Mouse (Mus musculus): ENCODE data around the gene Hexim1. TPM values are rescaled to one million over a fixed set of nuclear protein-coding genes. Genes with fewer than 3 reads are reported as not detected.

The Hexim1 gene
- total and polyA plus RNA-seq, 3 experiments = 20.2 to 51.8 (median 25.9) TPM

GRCm38 (mm10) chr11:103106386-103106785 lies 9.6 kb upstream of the Hexim1 start:
- no peak overlapping the region for H3K4me2 ChIP-seq (ENCODE audit: insufficient read depth, low read depth, poor library complexity, severe bottlenecking)
- no peak overlapping the region for H3K4me3 ChIP-seq (replicated peaks in 1 of 3; ENCODE audit: low read depth in 2 of 3, low read length in 2 of 3, poor library complexity in 1 of 3)
- dilution Hi-C loops (cut with MboI; ENCODE audit: extremely low pct_ligation_motif_present, extremely low pct_unique_long_range_greater_than_20kb, low sequenced_read_pairs) (no loop called here), in situ Hi-C loops (cut with MboI; ENCODE audit: low pct_ligation_motif_present, low pct_unique_long_range_greater_than_20kb, low sequenced_read_pairs) (no loop called here)
- DNase-seq (ENCODE audit: extremely low read depth) = no peak
- no peak overlapping the region for H3K9ac ChIP-seq (ENCODE audit: insufficient read depth, low read depth)
- TF ChIP-seq JUN (IDR thresholded peaks at IDR 0.05; ENCODE audit: insufficient read depth, low read depth, low read length) (no peak), TCF12 (IDR thresholded peaks at IDR 0.05; ENCODE audit: low read depth, low read length) (no peak), RCOR1 (conservative IDR thresholded peaks at IDR 0.05; ENCODE audit: low read depth, low read length) (no peak), SMC3 (IDR thresholded peaks at IDR 0.05; ENCODE audit: low read depth, low read length) (no peak), POLR2AphosphoS2 (IDR thresholded peaks at IDR 0.05; ENCODE audit: low read depth, low read length) (no peak), BHLHE40 (IDR thresholded peaks at IDR 0.05; ENCODE audit: low read depth, low read length) (no peak), E2F4 (IDR thresholded peaks at IDR 0.05; ENCODE audit: insufficient replicate concordance, low read depth, low read length) (no peak), MAX (IDR thresholded peaks at IDR 0.05; ENCODE audit: low read length) (no peak), HCFC1 (IDR thresholded peaks at IDR 0.05; ENCODE audit: low read depth, low read length) (no peak), EP300 (IDR thresholded peaks at IDR 0.05; ENCODE audit: low read length) (no peak), KAT2A (IDR thresholded peaks at IDR 0.05; ENCODE audit: insufficient replicate concordance, low read length) (no peak), SIN3A (IDR thresholded peaks at IDR 0.05; ENCODE audit: low read length) (no peak), ZNF384 (IDR thresholded peaks at IDR 0.05; ENCODE audit: low read depth, low read length) (no peak), CTCF (conservative IDR thresholded peaks at IDR 0.05 in 1 of 2, IDR thresholded peaks at IDR 0.05 in 1 of 2; ENCODE audit: low read depth in 2 of 2, low read length in 2 of 2) (no peak), USF2 (conservative IDR thresholded peaks at IDR 0.05; ENCODE audit: low read depth, low read length) (no peak), MAZ (IDR thresholded peaks at IDR 0.05; ENCODE audit: low read depth, low read length) (no peak), ETS1 (conservative IDR thresholded peaks at IDR 0.05; ENCODE audit: low read depth, low read length) (no peak), UBTF (IDR thresholded peaks at IDR 0.05; ENCODE audit: low read depth, low read length) (no peak), POLR2A (IDR thresholded peaks at IDR 0.05; ENCODE audit: low read depth, low read length) (no peak), NRF1 (IDR thresholded peaks at IDR 0.05; ENCODE audit: low read depth, low read length) (no peak)
- H3K36me3 ChIP-seq (replicated peaks in 1 of 2; ENCODE audit: control insufficient read depth in 1 of 2, insufficient read depth in 1 of 2, low read length in 1 of 2) = peaks cover 32 to 60% of the 10 kb centered on the region in 2 experiments
- peaks cover 13 to 43% of the 10 kb centered on the region in 2 experiments for H3K4me1 ChIP-seq (ENCODE audit: control insufficient read depth in 1 of 2, insufficient read depth in 2 of 2)
- no peaks in the 10 kb centered on the region for H3K9me3 ChIP-seq (replicated peaks; ENCODE audit: low read length)
- peaks cover 5% of the 10 kb centered on the region for H3K27me3 ChIP-seq (replicated peaks)
- H3K79me2 ChIP-seq (replicated peaks; ENCODE audit: control insufficient read depth, extremely low read depth, insufficient read depth, poor library complexity, severe bottlenecking) = peaks cover 8% of the 10 kb centered on the region; the same call in 1 of the 2 replicates
- no peak overlapping the region for H3K27ac ChIP-seq (ENCODE audit: insufficient read depth, low read depth)

- dilution Hi-C loops (cut with MboI; ENCODE audit: extremely low pct_ligation_motif_present, extremely low pct_unique_long_range_greater_than_20kb, low sequenced_read_pairs) (no loop called here), in situ Hi-C loops (cut with MboI; ENCODE audit: low pct_ligation_motif_present, low pct_unique_long_range_greater_than_20kb, low sequenced_read_pairs) (no loop called here)
- H3K79me2 ChIP-seq (replicated peaks; ENCODE audit: control insufficient read depth, extremely low read depth, insufficient read depth, poor library complexity, severe bottlenecking) = peaks cover 1% of the 10 kb centered on the region; the same call in 1 of the 2 replicates
- no peak for DNase-seq (ENCODE audit: extremely low read depth)
- H3K36me3 ChIP-seq (replicated peaks in 1 of 2; ENCODE audit: control insufficient read depth in 1 of 2, insufficient read depth in 1 of 2, low read length in 1 of 2) = peaks cover 23 to 68% of the 10 kb centered on the region in 2 experiments
- no peaks in the 10 kb centered on the region for H3K27me3 ChIP-seq (replicated peaks)
- H3K27ac ChIP-seq (ENCODE audit: insufficient read depth, low read depth) = no peak overlapping the region
- no peak overlapping the region for H3K9ac ChIP-seq (ENCODE audit: insufficient read depth, low read depth)
- no peak overlapping the region for H3K4me2 ChIP-seq (ENCODE audit: insufficient read depth, low read depth, poor library complexity, severe bottlenecking)
- no peaks in the 10 kb centered on the region for H3K9me3 ChIP-seq (replicated peaks; ENCODE audit: low read length)
- H3K4me3 ChIP-seq (replicated peaks in 1 of 3; ENCODE audit: low read depth in 2 of 3, low read length in 2 of 3, poor library complexity in 1 of 3) = no peak overlapping the region
- no peak for TF ChIP-seq GABPA (IDR thresholded peaks at IDR 0.05; ENCODE audit: insufficient replicate concordance, low read depth, low read length)
- no peak for TF ChIP-seq EP300 (IDR thresholded peaks at IDR 0.05; ENCODE audit: low read length)
- TF ChIP-seq USF2 (conservative IDR thresholded peaks at IDR 0.05; ENCODE audit: low read depth, low read length) = no peak
- no peak for TF ChIP-seq BHLHE40 (IDR thresholded peaks at IDR 0.05; ENCODE audit: low read depth, low read length)
- TF ChIP-seq JUND (conservative IDR thresholded peaks at IDR 0.05; ENCODE audit: low read depth, low read length) = no peak
- no peak for TF ChIP-seq MAX (IDR thresholded peaks at IDR 0.05; ENCODE audit: low read length)
- no peak for TF ChIP-seq ZC3H11A (IDR thresholded peaks at IDR 0.05; ENCODE audit: low read depth, low read length)
- no peak for TF ChIP-seq MAZ (IDR thresholded peaks at IDR 0.05; ENCODE audit: low read depth, low read length)
- no peak for TF ChIP-seq MEF2A (IDR thresholded peaks at IDR 0.05; ENCODE audit: borderline replicate concordance, low read depth, low read length)
- no peak for TF ChIP-seq TCF12 (IDR thresholded peaks at IDR 0.05; ENCODE audit: low read depth, low read length)
- no peak for TF ChIP-seq TBP (conservative IDR thresholded peaks at IDR 0.05; ENCODE audit: low read depth, low read length)
- no peak for TF ChIP-seq NRF1 (IDR thresholded peaks at IDR 0.05; ENCODE audit: low read depth, low read length)
- no peak for TF ChIP-seq MXI1 (IDR thresholded peaks at IDR 0.05; ENCODE audit: low read depth, low read length)
- TF ChIP-seq JUN (IDR thresholded peaks at IDR 0.05; ENCODE audit: insufficient read depth, low read depth, low read length) = no peak
- TF ChIP-seq IRF4 (IDR thresholded peaks at IDR 0.05; ENCODE audit: low read depth, low read length) = no peak
- TF ChIP-seq SMC3 (IDR thresholded peaks at IDR 0.05; ENCODE audit: low read depth, low read length) = no peak
- H3K4me1 ChIP-seq (ENCODE audit: control insufficient read depth in 1 of 2, insufficient read depth in 2 of 2) = peaks cover 6 to 18% of the 10 kb centered on the region in 2 experiments; a peak in 3 of 4 replicates
These were observed 4.7 kb upstream of the Hexim1 start for GRCm38 (mm10) chr11:103111301-103111700.

Data from CH12.LX (cell line).